Mouse (Mus musculus) thymus, postnatal 36 days (tissue): Measurements from ENCODE around the gene Daxx.
"Not testable (repeated sequence)": the region's sequence is repeated elsewhere in the genome, so short reads cannot be mapped to it uniquely, and the experiment has no call there.

ENCODE experiments used
- DNase-seq, 2 experiments: peaks; one replicate each; pipeline ENCODE4 v3.0.0; 2022; ENCODE audit warnings: mixed read lengths in 2 of 2

Gene Daxx

GRCm38 (mm10) chr17:33903911-33904651 is 5.1 kb upstream of the Daxx start:
- not testable (repeated sequence) for DNase-seq

- not testable (repeated sequence) for DNase-seq
These were observed 4.4 kb upstream of the Daxx start, which contains the start of gene Platr17 for GRCm38 (mm10) chr17:33904835-33905234. TSS of gene Platr17 (plus strand) at chr17:33905135.

DNA sequence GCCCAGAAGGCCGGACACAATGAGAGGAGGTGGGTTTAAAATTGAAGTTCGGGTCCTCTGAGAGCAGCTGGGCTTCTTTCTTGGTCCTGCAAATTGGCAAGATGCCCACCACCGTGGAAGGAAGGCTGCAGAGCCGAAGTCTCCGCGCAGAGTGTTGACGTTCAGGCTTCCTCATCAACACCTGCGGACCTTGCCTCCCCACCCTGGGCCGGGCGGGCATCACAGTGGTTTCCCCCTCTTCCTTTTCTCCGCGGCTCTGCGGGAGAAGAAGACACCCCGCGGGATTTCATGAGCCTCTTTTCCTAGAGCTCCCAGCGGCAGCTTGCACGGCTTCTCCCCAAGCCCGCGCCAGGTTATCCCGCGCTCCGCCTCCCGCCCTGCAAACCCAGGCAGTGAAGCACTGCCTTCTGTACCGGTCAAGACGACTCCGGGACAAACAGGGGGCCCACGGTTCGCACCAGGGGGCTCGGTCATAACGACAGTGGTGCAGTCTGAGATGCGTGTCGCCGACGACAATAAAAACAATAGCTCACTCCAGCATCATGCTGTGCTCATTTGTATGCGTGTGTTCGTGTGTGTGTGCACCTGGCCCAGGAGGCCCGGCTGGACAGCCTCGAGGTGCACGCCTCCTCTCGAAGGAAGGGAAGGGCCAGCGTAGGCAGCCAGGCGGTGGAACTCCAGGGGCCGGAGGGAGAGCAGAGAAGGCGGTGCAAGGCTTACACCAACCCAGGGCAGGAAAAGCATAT is 710 bp upstream of the Daxx start:
- DNase-seq, result peak; percentile 47 to 62

GRCm38 (mm10) chr17:33909869-33910250 is 646 bp downstream of the Daxx start:
- DNase-seq, result peak; percentile 57 to 59

GRCm38 (mm10) chr17:33910346-33911051 is 1.3 kb downstream of the Daxx start:
- DNase-seq, result peak in 1 of 2 experiments; percentile 34

DNA sequence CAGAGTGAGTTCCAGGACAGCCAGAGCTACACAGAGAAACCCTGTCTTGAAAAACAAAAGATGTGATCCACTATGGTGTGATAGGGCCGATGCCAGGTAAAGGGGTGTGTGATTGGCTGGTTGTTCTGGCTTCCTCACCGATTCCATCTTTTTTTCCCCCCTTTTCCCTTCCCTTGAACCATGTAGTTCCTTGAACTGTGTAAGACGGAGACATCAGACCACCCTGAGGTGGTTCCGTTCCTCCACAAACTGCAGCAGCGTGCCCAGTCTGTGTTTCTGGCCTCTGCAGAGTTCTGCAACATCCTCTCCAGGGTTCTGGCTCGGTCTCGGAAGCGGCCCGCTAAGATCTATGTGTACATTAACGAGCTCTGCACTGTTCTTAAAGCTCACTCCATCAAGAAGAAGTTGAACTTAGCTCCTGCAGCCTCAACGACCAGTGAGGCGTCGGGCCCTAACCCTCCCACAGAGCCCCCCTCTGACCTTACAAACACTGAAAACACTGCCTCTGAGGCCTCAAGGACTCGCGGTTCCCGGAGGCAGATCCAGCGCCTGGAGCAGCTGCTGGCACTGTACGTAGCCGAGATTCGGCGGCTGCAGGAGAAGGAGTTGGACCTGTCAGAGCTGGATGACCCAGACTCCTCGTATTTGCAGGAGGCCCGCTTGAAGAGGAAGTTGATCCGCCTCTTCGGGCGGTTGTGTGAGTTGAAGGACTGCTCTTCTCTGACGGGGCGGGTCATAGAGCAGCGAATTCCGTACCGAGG is 2.0 kb downstream of the Daxx start:
- no peak for DNase-seq

GRCm38 (mm10) chr17:33911813-33912414 is 2.7 kb downstream of the Daxx start:
- DNase-seq, result peak in 1 of 2 experiments; percentile 22

DNA sequence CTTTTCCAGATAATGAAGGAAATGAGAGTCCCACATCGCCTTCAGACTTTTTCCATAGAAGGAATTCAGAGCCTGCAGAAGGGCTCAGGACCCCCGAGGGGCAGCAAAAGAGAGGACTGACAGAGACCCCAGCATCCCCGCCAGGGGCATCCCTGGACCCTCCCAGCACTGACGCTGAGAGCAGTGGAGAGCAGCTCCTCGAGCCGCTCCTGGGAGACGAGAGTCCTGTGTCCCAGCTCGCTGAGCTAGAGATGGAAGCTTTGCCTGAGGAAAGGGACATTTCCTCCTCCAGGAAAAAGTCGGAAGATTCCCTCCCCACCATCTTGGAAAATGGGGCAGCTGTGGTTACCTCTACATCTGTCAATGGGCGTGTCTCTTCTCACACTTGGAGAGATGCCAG is 4.0 kb downstream of the Daxx start:
- DNase-seq, result no peak

- no peak for DNase-seq
These were observed 4.7 kb downstream of the Daxx start for GRCm38 (mm10) chr17:33913905-33914304.

DNA sequence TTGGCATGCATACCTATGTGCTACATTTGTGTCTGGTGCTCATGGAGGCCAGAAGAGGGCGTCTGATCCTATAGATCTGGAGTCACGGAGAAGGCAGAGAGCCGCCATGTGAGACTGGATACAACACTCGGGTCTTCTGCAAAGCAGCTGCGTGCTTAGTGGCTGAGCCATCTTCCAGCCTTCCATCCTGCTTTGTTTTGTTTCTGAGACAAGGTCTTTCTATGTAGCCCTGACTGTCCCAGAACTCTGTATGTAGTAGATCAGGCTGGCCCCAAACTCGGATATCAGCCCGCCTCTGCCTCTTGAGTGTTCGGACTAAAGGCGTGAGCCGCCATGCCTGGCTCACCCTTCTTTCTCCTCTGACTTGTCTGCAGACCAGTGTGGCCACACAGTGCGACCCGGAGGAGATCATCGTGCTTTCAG is 5.8 kb downstream of the Daxx start:
- DNase-seq, result peak in 1 of 2 experiments; percentile 28

DNA sequence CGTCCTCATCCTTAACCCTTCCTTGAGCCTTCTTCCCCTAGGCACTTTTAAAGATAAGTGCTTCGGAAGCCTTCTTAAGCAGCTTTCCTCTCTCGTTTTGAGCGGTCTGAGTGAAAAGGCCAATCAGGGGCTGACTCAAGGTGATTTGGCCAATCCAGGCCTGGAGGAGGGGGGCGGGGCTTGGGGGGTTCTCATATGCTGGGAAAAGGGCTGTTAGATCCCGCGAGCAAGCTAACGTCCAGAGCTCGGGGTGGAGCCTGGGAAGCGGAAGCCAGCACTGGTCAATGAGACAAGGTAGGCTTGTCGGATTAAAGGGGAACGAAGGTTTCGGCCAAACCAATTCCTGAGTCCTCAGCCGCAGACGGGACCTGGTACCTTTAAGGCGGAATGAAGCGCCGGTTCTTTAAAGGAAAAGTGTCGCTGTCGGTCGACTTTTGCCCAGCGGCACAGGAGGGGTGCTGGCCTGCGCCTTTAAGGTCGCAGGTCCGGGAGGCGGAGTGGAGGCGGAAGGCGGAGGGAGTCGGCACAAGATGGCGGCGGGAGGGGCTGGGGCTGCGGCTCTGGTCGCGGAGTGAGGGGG is 6.5 kb downstream of the Daxx start, which contains the start of the genes Tapbp and Zbtb22:
Gene Tapbp, plus strand, starts transcription at position 229 of the 580 bp plus-strand sequence.
Gene Zbtb22, plus strand, starts transcription at position 234 of the 580 bp plus-strand sequence.
- DNase-seq, result peak; percentile 93 to 95

GRCm38 (mm10) chr17:33916294-33916693 is 7.1 kb downstream of the Daxx start:
- DNase-seq, result peak in 1 of 2 experiments; percentile 82

DNA sequence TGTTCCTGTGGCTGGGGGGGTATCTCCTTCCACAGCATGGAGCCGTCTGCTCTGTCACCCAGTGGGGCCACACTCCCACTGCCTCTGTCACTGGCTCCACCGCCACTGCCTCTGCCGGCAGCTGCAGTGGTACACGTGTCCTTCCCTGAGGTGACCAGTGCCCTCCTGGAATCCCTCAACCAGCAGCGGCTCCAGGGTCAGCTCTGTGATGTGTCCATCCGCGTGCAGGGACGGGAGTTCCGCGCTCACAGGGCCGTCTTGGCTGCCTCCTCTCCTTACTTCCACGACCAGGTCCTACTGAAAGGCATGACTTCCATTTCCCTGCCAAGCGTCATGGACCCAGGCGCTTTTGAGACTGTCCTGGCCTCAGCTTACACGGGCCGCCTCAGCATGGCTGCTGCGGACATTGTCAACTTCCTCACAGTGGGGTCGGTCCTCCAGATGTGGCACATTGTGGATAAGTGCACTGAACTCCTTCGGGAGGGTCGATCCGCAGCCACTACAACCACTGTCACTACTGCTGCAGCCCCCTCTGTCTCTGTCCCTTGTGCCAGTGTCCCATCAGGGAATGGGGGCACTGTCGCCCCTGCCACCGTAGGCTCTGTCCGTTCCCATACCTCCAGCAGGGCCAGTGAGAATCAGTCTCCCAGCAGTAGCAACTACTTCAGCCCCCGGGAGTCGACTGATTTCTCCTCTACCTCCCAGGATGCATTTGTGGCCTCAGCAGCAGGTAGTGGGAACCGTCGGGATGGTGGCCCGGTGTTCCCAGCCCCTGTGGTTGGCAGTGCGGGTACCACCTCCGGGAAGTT is 7.8 kb downstream of the Daxx start:
- peak in 1 of 2 experiments; percentile 40 for DNase-seq

DNA sequence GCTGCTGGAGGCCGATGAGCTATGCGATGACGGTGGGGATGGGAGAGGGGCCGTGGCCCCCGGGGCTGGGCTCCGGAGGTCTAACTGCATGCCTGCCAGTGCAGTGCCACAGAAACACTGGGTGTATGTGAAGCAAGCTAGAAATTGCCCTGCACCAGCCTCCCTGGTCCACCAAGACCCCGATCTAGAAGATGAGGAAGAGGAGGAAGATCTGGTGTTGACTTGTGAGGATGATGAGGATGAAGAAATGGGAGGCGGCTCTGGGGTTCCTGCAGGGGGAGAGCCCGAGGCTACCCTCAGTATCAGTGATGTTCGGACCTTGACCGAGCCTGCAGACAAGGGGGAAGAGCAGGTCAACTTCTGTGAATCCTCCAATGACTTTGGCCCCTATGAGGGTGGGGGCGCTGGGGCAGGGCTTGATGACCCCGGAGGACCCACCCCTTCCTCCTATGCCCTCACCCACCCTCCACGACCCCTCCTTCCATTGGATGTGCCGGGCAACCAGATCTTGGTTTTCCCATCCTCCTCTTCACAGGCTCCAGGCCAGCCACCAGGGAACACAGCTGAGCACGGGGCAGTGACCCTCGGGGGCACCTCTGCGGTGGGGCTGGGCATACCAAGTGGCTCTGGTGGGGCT is 8.6 kb downstream of the Daxx start:
- peak in 1 of 2 experiments; percentile 29 for DNase-seq

DNA sequence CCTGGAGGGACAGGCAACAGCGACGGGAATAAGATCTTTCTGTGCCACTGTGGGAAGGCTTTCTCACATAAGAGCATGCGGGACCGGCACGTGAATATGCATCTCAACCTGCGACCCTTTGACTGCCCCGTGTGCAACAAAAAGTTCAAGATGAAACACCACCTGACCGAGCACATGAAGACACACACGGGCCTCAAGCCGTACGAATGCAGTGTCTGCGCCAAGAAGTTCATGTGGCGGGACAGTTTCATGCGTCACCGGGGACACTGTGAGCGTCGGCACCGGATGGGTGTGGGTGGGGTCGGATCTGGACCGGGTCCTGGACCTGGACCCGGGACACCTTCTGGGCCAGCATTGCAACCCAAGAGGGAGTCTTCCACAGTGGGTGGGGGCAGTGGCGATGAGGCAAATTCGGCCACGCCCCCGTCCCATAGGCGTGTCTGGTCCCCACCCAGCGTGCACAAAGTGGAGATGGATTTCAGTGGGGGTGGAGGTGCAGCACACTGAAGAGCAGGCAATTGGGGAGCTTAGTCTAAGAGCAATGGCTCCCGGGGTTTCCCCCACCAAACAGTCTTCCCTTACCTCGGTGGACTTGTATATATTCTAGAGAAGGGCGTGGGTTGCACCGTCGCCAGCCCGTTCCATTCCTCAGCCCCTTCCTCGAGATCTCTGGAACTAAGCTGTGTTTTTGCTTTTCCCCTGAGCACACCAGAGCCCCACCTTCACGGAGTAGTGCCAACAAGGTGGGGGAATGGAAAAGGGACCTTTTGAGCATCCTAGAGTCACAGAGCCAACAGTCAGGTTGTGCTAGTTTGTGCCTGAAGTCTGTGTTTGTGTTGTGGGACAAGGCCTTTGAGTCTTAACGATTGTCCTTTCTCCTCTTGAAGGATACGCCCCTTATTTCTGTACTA is 9.3 kb downstream of the Daxx start:
- DNase-seq, result peak in 1 of 2 experiments; percentile 51

- DNase-seq, result peak; percentile 75 to 82
These were observed 10.4 kb downstream of the Daxx start for GRCm38 (mm10) chr17:33919351-33920281.

GRCm38 (mm10) chr17:33920282-33921097 is 11.3 kb downstream of the Daxx start:
- DNase-seq, result peak; percentile 83 to 87
